Mouse (Mus musculus) E14TG2a.4 (cell line): ENCODE data around the gene Olfr270.

Source experiments
- CTCF ChIP-seq: conservative IDR thresholded peaks from 2 replicates; pipeline ENCODE4 v1.5.1; 2014; ENCODE audit warnings: low read length
- POU5F1 ChIP-seq: IDR thresholded peaks from 2 replicates; pipeline ENCODE4 v1.6.1; 2014; ENCODE audit warnings: low read length, borderline replicate concordance

DNA sequence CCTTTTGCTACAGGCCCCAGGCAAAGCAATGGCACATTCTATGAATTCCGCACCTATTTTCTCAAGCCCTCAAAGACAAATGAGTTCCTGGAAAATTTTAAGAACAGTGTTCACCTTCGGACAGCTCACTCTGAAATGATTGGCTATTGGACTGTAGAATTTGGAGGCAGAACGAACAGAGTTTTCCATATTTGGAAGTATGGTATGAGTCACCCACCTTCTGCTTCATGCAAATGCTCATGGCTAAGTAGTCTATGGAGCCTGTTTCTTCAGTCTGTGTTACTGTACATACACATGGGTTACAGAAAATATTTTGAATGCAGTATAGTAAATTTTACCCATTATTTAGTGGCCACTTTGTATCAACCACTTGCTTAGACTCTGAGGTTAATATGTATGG lies 50.7 kb downstream of the Olfr270 start:
- TF ChIP-seq CTCF: no peak
- TF ChIP-seq POU5F1: no peak
